Mouse (Mus musculus) neural tube, embryonic 15.5 days (tissue): ENCODE measurements at regions not wholly inside any gene's neighbourhood (a gene's known extent, or its start where the extent isn't known, plus 50 kb on each side); places are given as distances from the start of the nearest gene placed in this dataset.

Experiments used
- ATAC-seq: fragments of 200-750 bp; cut with Nextera tagmentation; 2 replicates; pipeline ENCODE4 v1.8.0; 2017; ENCODE audit warnings: mild to moderate bottlenecking, moderate TSS enrichment, moderate library complexity; ENCODE audit not compliant: low FRiP score
- H3K27ac ChIP-seq: fragments of 300-500 bp; sonication (generic); replicated peaks from 2 replicates; pipeline ENCODE4 v1.5.1; 2015; ENCODE audit warnings: mild to moderate bottlenecking, inconsistent platforms
- H3K27me3 ChIP-seq: fragments of 300-500 bp; sonication (generic); replicated peaks from 2 replicates; pipeline ENCODE4 v1.6.1; 2015; ENCODE audit warnings: inconsistent platforms
- H3K36me3 ChIP-seq: fragments of 300-500 bp; sonication (generic); 2 replicates; pipeline ENCODE4 v1.6.1; 2015; ENCODE audit warnings: inconsistent platforms
- H3K4me1 ChIP-seq: fragments of 300-500 bp; sonication (generic); 2 replicates; pipeline ENCODE4 v1.6.1; 2015; ENCODE audit warnings: inconsistent platforms
- H3K4me2 ChIP-seq: fragments of 300-500 bp; sonication (generic); 2 replicates; pipeline ENCODE4 v1.6.1; 2015; ENCODE audit warnings: inconsistent platforms, mild to moderate bottlenecking, moderate library complexity
- H3K4me3 ChIP-seq: fragments of 300-500 bp; sonication (generic); replicated peaks from 2 replicates; pipeline ENCODE4 v1.5.1; 2015; ENCODE audit warnings: mild to moderate bottlenecking, inconsistent platforms
- H3K9ac ChIP-seq: fragments of 300-500 bp; sonication (generic); replicated peaks from 2 replicates; pipeline ENCODE4 v1.6.1; 2015; ENCODE audit warnings: mild to moderate bottlenecking, inconsistent platforms
- H3K9me3 ChIP-seq: fragments of 300-500 bp; sonication (generic); replicated peaks from 2 replicates; pipeline ENCODE4 v1.6.1; 2016; ENCODE audit warnings: inconsistent platforms
- WGBS: fragments of 180-500 bp; shearing (Covaris S2); methylation state at CpG from one replicate; pipeline ENCODE4 v1.1.7; 2015; ENCODE audit warnings: mixed read lengths; 5-methylcytosine and 5-hydroxymethylcytosine counted together

DNA sequence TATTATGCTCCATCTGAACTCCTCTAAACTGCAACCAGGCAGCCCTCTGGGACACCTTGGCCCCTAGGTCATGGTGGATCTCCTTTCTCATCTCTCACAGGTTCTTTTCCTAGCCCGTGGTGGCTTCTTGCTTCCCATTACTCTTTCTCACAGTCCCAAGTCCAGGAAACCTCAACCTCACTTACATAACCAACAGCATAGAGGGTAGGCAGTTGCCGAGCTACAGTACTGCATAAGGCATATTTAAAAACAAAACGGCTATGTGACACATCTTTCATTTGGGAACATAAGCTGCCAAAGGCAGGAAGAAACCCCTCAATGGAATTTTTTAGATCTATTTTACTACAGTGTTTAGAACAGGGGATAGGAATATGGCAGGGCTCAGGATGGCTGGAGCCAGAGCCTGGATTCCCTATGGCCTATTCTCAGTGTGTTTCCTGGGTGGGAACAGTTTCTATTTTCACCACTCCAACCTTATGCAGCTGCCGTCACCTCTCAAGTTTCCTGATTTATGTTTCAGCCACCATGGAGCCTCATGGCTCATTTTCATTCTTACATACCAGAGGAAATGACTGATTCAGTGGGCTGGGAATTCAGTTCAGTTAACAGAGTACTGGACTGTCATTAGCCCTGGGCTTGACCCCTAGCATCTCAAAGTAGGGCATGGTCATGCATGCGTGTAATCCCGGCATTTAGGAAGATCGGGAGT is 726.9 kb upstream of the Lrrc6 start:
- no peak overlapping the region for H3K4me3 ChIP-seq
- WGBS = 73% methylated on average over 7 of the region's 7 CpGs

DNA sequence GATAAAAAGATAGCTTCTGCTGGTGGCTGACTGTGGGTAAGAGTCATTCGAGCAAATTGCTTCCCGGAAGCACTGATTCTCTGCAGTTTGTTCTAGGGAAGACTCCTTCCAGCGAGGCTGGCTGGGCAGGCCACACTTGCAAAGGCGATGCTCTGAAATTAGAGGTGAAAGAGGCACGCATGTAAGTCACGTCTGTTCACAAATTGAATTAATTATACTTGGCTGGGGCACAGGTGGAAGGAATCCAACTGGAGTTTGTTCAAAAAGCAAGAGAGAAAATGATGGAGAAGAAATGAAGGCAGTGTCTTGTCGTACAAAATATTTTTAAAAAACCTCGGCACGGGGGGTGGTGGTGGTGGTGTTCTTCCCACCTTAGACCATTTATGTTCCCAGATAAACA is 726.2 kb upstream of the Lrrc6 start:
- H3K36me3 ChIP-seq = no peaks in the 10 kb centered on the region
- peaks cover 3% of the 10 kb centered on the region; the same call in 1 of the 2 replicates for H3K4me1 ChIP-seq
- no peak overlapping the region for H3K4me2 ChIP-seq
- no peak overlapping the region for H3K4me3 ChIP-seq
- H3K27ac ChIP-seq = no peak overlapping the region
- H3K9ac ChIP-seq = no peak overlapping the region
- ATAC-seq = no peak
- 79% methylated on average over 9 of the region's 9 CpGs for WGBS
- H3K27me3 ChIP-seq = no peaks in the 10 kb centered on the region
- H3K9me3 ChIP-seq = no peaks in the 10 kb centered on the region

More for the DNA sequence above, 726.9 kb upstream of the Lrrc6 start:
- Histone ChIP-seq H3K9ac (no peak overlapping the region), H3K4me2 (no peak overlapping the region), H3K4me1 (peaks cover 3% of the 10 kb centered on the region; the same call in 1 of the 2 replicates), H3K27me3 (no peaks in the 10 kb centered on the region), H3K9me3 (no peaks in the 10 kb centered on the region), H3K27ac (no peak overlapping the region), H3K36me3 (no peaks in the 10 kb centered on the region)
- no peak for ATAC-seq
